Mouse (Mus musculus) testis, adult 2 months (tissue): ENCODE data around the gene Diaph3. TPM values are rescaled to one million over a fixed set of nuclear protein-coding genes. Genes with fewer than 3 reads are reported as not detected.

ENCODE experiments used
- H3K27ac ChIP-seq: fragments of 200-500 bp; 2 replicates; pipeline ENCODE4 v1.5.1; 2012; ENCODE audit warnings: low read depth, low read length; ENCODE audit not compliant: control insufficient read depth, insufficient read depth
- H3K27me3 ChIP-seq: fragments of 200-500 bp; 2 replicates; pipeline ENCODE4 v1.6.1; 2012; ENCODE audit warnings: mild to moderate bottlenecking, low read length, moderate library complexity; ENCODE audit not compliant: control insufficient read depth, insufficient read depth
- H3K36me3 ChIP-seq: fragments of 200-500 bp; 2 replicates; pipeline ENCODE4 v1.6.1; 2012; ENCODE audit warnings: mild to moderate bottlenecking, low read length; ENCODE audit not compliant: control insufficient read depth, insufficient read depth
- H3K4me1 ChIP-seq: fragments of 200-500 bp; 2 replicates; pipeline ENCODE4 v1.6.1; 2012; ENCODE audit warnings: low read length; ENCODE audit not compliant: control insufficient read depth, insufficient read depth
- H3K4me3 ChIP-seq: fragments of 200-500 bp; 2 replicates; pipeline ENCODE4 v1.5.1; 2012; ENCODE audit warnings: low read depth, mild to moderate bottlenecking, low read length, moderate library complexity, mixed read lengths; ENCODE audit not compliant: control insufficient read depth
- CTCF ChIP-seq: fragments of 200-500 bp; IDR thresholded peaks from 2 replicates; pipeline ENCODE4 v1.5.1; 2012; ENCODE audit warnings: low read depth, mild to moderate bottlenecking, inconsistent platforms, low read length, moderate library complexity; ENCODE audit not compliant: control insufficient read depth, insufficient read depth, insufficient replicate concordance
- POLR2A ChIP-seq: fragments of 200-500 bp; IDR thresholded peaks from 2 replicates; pipeline ENCODE4 v1.6.1; 2012; ENCODE audit warnings: low read depth, mild to moderate bottlenecking, inconsistent platforms, low read length, moderate library complexity; ENCODE audit not compliant: control insufficient read depth
- polyA plus RNA-seq: library from polyadenylated mRNA; depleted of rRNA; stranded (reverse); fragments of >200 nt; gene quantifications from 2 replicates; pipeline ENCODE4 v1.2.3, GENCODE M21; 2012

Gene Diaph3
- polyA plus RNA-seq, 1 experiment, result 13.0 TPM

DNA sequence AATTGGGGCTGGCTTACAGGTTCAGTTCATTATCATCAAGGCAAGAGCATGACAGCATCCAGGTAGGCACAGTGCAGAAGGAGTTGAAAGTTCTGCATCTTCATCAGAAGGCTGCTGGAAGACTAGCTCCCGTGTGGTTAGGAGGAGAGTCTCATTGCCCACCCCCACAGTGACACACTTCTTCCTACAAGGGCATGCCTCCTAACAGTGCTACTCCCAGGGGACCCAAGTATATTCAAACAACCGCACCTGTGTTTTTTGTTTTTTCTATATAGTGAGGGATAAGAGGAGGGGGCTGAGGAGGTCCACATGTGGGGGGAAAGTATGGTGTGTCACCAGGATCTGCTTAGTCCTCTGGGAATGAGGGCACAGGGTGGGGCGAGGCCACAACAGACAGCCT is 4.3 kb upstream of the Diaph3 start:
- Histone ChIP-seq H3K27me3 (no peaks in the 10 kb centered on the region), H3K4me1 (no peaks in the 10 kb centered on the region), H3K36me3 (no peaks in the 10 kb centered on the region), H3K4me3 (no peak overlapping the region), H3K27ac (no peak overlapping the region)
- TF ChIP-seq CTCF (no peak), POLR2A (no peak)

DNA sequence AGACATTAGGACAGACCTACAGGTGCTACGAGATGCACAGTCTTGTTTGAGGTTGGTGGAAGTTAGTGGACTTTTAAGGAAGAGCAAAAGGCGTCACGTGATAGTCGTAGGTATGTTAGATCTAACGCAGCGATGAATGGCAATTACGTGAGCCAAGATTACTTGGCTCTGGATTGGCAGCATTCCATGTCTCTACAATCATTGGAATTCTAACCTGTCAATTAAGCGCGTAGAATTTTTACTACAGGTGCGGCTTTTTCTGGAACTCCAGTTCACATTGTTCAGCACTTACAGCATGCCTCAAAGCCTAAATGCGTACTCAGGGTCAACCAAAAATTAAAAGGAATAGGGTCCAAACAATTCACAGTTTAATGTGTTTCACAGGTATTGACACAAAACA is 742 bp upstream of the Diaph3 start:
- Histone ChIP-seq H3K36me3 (no peaks in the 10 kb centered on the region), H3K4me3 (no peak overlapping the region), H3K4me1 (no peaks in the 10 kb centered on the region), H3K27ac (no peak overlapping the region), H3K27me3 (no peaks in the 10 kb centered on the region)
- TF ChIP-seq POLR2A (no peak), CTCF (no peak)

DNA sequence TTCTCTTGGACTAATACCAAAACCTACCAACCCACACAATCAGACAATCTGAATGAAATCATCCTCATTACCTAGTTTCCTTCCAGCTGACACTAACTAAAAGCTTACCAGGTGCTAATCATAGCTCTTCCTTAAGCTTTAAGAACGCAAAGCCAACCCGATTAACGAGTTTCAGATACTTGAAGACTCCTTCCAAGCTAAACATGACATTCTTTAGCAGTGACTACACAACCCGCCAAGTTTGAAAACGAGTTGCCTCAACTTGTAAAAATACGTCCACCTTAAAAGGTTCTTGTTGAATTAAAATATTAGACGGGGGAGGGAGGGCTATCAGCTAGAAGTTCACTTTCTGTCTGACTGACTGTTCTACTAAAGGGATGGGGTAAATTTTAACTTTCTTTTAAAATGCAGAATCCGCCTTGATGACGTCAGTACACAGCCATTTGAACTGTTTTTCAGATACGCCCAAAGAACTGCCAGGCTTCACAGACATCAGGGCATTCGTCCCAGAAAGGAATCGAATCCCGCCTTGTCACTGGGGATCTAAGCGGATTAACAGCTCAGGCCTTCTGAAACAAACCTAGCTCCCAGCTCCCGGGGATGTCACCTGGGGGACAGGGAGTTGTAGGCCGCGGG is 590 bp downstream of the Diaph3 start:
- H3K36me3 ChIP-seq, result no peaks in the 10 kb centered on the region
- H3K4me1 ChIP-seq, result no peaks in the 10 kb centered on the region
- peak overlapping the region; percentile 64 for H3K27ac ChIP-seq
- H3K4me3 ChIP-seq, result peak overlapping the region; percentile 86
- H3K27me3 ChIP-seq, result no peaks in the 10 kb centered on the region
- TF ChIP-seq CTCF (no peak), POLR2A (no peak)

DNA sequence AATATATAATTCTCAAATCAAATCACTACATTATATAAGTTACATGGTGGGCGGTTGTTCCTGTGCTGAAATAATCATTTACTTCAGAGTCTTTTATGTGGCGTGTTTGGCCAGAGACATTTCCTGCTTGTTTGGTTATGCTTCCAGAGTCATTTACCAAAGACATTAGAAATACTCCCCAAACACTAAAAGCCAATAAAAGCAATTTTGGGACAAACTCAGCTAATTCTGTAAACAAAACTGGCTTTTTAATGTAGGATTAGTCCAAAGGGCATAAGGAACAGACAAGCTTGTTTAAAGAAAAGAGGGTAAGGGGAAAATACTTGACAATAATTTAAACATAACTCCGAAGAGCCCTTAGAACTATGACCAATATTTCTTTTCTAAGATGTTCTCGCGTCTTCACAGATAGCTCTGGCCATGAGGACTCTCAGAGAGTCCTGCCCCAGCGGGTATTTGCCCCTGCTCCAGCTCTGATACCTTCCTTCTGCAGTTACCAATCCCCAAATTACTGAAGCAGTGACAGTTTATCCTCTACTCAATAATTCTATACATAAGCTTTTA is 14.9 kb downstream of the Diaph3 start:
- TF ChIP-seq CTCF, result no peak
- TF ChIP-seq POLR2A, result no peak
- H3K4me1 ChIP-seq, result peaks cover 2% of the 10 kb centered on the region; the same call in 1 of the 2 replicates
- H3K4me3 ChIP-seq, result no peak overlapping the region
- no peaks in the 10 kb centered on the region for H3K27me3 ChIP-seq
- H3K36me3 ChIP-seq, result no peaks in the 10 kb centered on the region
- H3K27ac ChIP-seq, result no peak overlapping the region

DNA sequence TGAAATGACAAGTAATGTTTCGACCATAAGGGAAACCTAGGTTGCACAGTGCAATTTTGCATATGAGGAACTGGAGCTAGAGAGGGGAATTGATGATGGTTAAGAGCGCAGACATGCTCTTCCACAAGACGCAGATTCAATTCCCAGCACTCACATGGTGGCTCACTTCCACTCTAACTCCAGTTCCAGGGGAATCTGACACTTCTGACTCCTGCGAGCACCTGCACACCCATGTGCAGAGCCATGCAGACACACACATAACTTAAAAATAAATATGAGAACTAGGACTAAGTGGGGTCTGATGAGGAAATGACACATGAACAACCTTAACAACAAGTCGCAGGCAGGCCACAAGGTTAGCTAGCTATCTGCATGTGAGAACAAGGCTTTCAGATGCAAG is 15.5 kb downstream of the Diaph3 start:
- Histone ChIP-seq H3K27me3 (no peaks in the 10 kb centered on the region), H3K4me1 (peaks cover 2% of the 10 kb centered on the region; the same call in 1 of the 2 replicates), H3K36me3 (no peaks in the 10 kb centered on the region), H3K27ac (no peak overlapping the region), H3K4me3 (no peak overlapping the region)
- TF ChIP-seq POLR2A, result no peak
- TF ChIP-seq CTCF, result no peak

DNA sequence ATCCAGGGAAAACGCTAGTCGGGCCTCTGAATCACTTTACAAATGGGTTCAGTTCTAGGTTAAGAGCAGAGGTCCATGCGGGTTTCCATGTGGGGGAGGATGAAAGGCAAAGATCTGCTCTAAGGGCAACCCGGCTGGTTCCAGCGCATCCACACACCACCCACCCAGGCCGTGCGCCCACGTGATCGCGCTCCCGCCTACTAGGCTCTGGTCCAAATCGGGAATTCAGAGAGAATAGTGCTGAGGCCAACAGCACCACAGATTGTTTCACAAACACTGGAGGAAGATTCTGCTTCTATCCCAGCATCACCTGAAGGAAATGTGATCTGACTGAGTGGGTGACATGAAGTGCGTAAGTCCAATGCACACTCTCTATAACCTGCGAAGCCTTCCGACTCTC is 17.9 kb downstream of the Diaph3 start:
- H3K4me3 ChIP-seq, result peak overlapping the region; percentile 73
- no peaks in the 10 kb centered on the region for H3K27me3 ChIP-seq
- H3K4me1 ChIP-seq, result peaks cover 2% of the 10 kb centered on the region; the same call in 1 of the 2 replicates
- H3K36me3 ChIP-seq, result no peaks in the 10 kb centered on the region
- H3K27ac ChIP-seq, result no peak overlapping the region
- TF ChIP-seq POLR2A (no peak), CTCF (no peak)

DNA sequence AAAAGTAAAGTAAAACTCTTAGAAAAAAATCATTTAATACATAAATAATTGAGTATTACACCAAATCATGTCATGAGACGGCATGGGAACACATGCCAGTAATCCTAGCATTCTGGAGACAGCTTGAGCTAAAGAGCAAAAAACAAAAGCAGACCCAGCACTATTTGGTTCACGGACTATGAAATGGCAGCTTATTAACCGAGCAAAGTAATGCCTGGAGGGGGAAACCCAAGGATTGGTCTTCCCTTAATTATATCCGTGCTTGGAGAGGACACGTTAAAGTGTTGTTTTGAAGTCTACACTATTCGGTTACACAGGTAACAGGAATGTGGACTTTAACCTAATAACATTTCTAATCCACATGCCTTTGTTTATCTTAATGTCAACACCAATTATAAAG is 19.2 kb downstream of the Diaph3 start:
- Histone ChIP-seq H3K27ac (no peak overlapping the region), H3K27me3 (no peaks in the 10 kb centered on the region), H3K4me1 (peaks cover 2% of the 10 kb centered on the region; the same call in 1 of the 2 replicates), H3K4me3 (no peak overlapping the region), H3K36me3 (no peaks in the 10 kb centered on the region)
- TF ChIP-seq POLR2A, result no peak
- no peak for TF ChIP-seq CTCF
